Mouse (Mus musculus) cerebellum, postnatal 14 days (tissue): ENCODE results near the gene Slc46a3.
"Not testable (repeated sequence)": the region's sequence is repeated elsewhere in the genome, so short reads cannot be mapped to it uniquely, and the experiment has no call there.

Experiments
- DNase-seq, 2 experiments: peaks; one replicate each; pipeline ENCODE4 v3.0.0; 2021; ENCODE audit warnings: mixed read lengths in 2 of 2

The Slc46a3 gene

DNA sequence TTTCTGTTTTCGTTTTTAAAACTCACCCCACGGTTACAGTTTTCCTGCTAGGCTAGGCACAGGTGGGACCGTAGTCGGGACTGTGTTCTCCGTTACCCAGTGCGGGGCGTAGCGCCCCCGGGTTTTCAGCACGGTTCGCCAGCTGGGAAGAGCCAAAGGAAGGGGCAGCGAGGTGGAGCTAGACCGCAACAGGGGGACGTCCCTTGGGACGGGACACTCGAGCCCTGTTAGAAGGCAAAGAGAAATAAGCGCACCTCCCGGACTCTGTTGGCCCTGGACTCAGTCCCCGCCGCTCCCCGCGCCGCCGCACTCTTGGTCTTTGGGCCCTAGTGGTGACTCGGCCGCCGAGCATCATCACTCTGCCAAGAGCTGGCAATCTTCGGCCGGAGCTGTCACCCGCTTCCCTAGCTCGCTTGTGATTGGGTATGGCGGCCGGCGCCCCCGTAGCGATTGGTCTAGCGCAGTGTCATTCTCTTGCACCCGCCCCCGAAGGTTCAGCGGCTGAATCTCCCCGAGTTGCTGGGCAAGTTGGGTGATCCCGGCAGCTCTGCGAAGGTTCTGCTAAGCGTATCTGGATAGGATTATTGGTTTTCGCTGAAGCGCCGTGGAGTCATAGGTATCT lies at the start of gene Slc46a3:
Slc46a3 (minus strand) TSS at position 361 of the 622 bp plus-strand sequence.
- DNase-seq = peak; percentile 96 to 98

DNA sequence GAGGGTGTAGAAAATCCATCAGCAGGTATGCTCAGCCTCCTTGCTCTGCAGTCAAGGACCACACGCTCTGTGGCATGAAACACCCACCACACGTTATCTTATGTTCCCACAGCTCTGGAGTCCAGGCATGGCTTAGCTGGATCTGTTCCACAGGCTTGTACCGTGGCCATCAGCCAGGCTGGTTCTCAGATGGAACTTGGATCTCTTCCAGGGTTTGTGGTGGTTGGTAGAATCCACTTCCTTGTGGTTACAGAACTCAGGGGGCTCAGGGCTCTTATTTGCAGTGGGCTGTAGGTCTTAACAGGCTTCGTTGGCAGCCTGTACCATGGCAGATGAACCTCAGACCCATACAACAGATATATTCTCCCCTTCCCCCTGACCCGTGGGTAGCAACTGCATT lies 44.6 kb upstream of the Slc46a3 start:
- peak; percentile 73 to 81 for DNase-seq

DNA sequence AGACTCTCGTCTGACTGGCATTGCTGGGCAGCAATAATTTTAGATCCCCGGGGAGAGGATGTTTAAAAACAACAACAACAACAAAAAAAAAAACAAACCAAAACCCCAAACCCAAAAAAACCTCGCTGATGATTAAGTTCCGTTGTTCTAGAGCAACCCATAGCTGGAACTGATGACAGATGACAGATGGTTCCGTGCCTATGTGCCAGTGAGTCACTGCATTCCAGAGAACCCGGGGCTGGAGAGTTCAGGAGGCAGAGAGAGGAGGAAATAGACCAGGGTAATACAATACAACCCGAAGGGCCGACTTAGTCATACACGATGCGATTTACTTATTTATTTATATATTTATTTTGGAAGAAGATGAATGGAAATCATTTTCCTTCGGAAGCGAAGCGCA lies 40.5 kb upstream of the Slc46a3 start:
- DNase-seq = no peak

DNA sequence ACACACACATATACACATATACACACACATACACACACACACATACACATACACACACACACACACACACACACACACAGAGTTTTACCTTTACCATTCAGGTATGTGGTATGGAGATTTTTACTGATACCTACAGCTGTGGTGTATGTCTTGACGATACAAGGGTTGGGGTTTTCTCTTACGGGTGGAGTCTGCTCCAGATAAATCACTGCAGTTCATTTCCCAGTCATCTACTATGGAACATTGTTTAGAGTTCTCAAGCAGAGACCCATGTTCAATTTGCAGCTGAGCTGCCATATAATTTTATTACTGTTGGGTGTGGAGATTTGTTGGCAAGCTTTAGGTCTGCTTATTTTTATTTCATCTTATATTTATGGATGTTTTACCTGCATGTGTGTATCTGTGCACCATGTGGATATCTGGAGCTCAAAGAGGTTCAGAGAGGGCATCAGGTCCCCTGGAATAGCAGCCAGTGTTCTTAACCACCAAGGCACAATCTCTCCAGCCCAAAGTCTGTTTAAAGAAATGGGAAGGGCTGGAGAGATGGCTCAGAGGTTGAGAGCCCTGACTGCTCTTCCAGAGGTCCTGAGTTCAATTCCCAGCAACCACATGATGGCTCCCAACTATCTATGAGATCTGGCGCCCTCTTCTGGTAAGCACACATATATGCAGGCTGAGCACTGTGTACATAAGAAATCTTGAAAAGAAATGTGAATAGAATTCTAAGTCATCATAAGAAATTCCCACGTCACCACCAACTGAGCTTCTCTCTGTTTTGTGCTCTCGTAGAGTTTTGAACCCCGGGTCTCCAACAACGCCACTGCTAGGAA lies 34.3 kb upstream of the Slc46a3 start:
- no peak for DNase-seq

DNA sequence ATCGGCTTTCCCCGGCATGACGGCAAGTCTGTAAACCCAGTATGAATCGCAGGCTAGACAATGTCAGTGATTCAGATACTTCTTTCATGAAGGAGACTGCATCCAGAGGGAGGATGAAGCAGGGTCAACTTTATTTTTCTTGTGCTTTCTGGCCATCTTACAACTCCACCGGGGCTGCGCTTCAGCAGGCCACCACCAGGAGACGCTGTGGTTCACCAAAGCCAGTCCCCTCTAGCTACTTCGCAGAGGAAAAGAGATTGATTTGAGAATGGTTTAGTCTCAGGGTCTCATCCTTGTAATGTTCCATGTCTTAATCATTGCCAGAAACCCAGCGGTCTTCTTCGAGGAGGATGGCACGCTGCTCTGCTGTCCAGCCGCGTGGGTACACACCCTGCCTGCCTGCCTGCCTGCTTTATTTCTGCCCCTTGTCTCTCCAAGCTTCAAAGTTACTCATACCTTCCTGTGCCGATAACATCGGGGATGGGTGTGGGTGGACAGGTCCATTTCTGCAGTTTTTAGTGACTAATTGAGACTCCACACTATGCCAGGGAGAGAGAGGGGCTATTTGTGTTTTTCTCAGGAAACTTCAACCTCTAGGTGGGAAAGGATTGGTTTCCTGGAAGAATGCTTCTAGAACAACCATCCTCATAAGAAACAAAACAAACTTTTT lies 31.5 kb upstream of the Slc46a3 start:
- peak; percentile 53 to 68 for DNase-seq

DNA sequence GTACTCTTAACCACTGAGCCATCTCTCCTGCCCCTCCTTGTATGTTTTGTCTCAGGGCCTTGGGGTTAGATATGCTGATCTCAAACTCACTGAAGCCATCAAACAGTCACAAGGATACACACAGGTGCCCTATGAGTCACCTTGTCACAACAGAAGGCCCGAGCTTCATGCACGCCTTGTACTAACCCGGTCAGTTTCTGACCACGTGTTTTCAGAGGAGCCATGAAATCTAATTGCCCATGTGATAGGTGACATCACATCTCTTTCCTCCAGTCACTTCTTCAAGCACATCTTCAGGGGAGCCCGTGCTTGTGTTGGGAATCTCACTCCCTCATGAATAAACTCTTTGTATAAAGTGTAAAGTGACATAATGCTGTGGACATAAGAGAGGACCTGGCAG lies 30.0 kb upstream of the Slc46a3 start:
- no peak for DNase-seq

DNA sequence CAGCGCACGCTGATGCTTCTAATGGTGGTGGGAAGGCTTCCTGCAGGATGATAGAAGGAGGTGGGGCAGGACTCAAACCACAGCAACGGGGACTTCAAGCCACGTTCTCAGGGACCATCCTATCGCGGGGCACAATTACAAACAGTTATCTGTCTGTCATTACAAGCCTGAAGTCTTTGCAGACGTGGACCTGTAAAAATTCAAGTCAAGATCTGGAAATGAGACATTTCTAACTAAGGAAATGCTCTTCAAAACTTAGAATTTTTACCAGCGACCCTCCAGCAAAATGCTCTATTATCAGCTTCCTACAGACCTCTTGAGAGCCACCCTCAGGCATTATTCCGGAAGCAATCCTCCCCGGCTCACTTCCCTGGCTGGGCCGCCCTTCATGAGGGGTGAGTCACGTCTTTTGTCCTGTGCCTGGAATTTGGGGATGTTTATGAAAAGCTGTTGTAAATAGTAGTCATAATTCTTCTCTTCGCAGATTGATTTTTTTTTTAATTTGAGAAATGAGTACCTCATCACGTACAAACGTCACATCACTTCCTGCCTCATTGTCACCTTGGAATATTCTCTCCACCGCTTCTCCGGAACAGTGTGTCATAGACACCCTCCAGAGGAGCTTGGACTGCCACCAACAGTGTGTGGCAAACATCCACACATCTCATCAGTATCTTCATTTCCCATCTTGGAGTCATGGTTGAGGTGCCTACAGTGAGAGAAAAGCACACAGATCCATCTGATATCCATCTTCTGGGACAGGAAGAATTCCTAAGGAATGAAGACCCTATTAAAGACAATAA lies 23.6 kb upstream of the Slc46a3 start:
- no peak for DNase-seq

DNA sequence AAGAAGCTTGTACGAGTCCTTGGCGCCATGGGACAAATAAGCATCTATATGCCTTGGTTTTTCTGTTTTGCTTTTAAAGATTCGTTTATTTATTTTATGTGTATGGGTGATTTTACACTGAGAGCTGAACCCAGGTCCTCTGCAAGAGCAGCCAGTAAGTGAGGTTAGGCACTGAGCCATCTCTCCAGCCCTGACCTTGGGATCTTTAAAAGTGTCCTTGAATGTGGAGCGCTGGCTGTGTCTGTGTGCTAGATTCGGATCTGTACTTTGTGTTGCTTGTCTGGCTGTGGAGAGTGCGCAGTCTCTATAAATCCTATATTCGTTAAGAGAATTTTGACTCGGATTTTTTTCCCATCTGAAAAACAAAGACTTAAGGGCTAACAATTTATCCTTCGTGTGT lies 21.6 kb upstream of the Slc46a3 start:
- no peak for DNase-seq

DNA sequence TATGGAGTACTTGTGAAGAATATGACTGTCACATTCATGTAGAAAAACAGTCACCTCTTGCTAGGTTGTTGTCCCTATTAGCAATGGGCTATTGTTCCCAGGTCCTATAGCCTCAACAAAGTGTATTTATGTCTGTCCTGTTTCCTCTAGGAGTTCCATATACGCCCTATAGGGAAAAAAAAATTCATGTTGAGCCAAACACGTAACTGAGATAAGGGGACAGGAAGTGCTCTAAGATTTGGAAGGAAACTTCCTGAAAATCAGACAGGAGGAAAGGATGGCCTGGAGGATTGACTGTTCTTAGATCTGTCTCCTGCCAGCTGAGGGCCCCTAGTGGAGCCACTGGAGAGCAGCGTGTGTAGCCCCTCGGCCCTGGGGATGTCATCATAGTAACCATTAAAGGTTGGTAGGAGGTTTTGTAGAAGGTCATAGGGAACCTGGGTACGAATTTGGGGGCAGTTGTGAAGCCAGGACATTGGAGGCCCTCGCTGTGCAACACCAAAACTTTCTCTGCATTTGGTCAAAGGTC lies 20.5 kb upstream of the Slc46a3 start:
- no peak for DNase-seq

DNA sequence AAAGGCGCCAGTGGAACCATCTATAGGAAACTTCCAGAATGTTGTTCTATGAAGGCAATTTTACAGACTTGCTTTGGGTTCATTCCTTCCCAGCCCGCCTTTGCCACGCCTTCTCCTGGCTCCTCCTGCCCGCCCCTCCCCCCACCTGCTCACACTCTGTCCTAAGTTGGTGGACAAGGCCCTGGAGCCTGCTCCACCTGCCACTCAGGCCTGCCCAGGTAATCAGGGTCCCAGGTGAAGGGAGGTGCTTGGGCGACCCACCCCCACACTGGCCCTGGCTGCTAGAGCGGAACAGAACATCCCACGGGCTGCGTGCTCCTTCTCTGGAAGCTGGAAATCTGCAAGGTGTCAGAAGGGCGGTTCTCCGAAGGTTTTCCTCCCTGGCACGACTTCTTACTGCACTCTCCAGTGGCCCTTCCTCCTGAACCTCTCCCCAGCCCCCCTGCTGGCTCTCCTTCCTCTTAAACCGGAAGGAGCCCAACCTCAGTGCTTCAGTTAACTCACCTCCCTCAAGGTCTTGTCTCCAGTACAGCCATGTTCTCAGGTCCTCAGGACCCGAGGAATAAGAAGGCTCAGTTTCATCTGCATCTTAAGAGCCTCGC lies 18.7 kb upstream of the Slc46a3 start:
- DNase-seq = no peak

DNA sequence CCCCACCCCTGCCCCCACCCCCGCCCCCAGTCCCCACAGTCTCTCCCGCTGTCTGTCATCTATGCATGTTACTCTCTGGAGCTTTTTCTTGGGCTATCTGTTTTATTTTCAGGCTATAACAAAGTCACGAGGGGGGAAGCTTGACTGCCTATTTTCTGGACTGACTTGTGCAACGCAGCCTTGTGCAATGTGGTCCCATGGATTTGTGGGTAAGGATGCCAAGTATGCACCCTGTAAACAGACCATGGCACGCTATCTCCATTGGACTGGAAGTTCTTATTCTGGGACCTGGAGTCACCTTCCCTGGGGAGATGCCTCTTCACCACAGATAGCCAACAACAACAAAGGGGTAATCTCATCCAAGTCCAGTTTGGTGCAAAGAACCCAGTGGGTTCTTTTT lies 17.1 kb upstream of the Slc46a3 start:
- DNase-seq = no peak

DNA sequence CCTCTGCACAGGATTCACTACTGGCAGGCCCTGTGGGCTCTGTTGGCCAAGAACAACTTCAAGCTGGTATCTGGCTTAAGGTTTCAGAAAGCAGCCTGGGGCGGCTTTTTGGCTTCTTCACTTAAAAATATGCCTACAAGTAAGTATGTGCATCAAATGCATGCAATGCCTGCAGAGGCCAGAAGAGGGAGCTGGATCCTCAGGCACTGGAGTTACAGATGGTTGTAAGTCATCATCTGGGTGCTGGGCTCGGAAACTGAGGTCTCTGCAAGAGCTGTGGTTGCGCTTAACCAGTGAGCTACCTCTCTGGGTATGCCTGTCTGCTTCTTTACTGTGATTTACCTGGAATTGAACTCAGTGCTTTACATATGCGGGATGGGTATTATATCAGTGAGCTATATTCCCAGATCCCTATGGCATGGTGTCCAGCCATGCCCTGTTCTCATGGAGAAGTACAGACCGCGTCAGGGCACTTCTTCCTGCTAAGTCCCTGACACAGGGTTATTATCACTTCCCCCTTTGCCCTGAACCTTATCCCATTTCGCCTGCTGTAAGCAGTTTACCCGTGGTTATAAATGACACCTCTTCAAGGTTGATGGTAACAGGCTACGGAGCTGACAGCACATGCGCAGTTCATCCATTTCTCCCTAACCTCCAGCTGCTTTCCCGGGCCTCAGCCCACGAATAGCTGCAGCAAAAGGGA lies 16.3 kb upstream of the Slc46a3 start:
- peak; percentile 10 to 36 for DNase-seq

DNA sequence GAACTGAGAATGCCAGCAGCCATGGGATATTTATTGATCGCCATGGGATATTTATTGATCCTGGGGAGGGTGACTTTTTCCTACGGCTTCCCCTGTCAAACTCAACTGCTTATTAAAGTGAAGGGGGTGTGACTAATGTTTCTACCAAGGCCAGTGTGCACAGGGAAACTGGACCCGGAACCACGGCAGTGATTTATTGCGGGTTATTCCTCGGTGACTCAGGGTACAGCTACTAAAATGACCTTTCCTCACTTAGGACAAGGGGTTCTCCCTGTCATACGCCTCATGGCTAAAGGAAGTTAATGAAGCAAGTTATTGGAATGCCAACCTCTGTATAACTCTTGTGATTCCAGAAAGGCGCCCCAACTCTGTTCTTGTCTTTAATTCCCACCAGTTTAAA lies 13.2 kb upstream of the Slc46a3 start:
- no peak for DNase-seq

DNA sequence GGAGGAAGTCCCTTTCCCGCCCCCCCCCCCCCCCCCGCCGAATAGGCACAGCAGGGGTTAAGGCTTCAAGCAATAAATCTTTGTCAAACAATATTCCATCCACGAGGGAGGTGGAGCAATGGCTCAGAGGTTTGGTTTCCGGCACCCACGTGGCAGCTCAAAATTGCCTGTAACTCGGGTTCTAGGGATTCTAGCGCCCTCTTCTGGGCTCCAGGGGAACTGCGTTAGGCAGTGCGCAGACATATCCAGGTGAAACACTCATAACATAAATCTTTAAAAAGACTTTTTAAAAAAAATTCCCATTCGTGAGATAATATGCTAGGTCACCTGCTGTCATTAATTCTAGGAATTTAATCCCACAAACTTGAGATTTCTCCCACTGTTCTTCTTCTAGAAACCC lies 12.5 kb upstream of the Slc46a3 start:
- no peak for DNase-seq

DNA sequence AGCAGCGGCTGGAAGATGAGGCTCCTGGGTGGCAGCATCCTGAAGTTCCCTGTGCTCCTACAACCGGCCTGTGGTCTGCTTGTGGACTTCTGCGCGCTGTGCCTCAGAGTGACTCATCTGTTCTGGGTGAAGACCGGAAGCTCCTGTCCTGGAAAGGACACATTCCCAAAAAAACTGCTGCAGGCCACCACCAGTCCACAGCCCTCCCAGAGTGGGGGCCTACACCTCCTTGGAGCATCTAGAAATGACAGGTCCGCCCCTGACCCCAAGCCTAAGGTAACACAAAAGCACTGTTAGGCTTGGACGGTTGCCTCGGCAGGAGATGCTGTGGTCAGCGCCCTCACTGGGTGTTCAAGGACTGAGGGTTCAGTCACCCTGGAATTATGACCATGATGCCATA lies 8.6 kb upstream of the Slc46a3 start:
- no peak for DNase-seq

DNA sequence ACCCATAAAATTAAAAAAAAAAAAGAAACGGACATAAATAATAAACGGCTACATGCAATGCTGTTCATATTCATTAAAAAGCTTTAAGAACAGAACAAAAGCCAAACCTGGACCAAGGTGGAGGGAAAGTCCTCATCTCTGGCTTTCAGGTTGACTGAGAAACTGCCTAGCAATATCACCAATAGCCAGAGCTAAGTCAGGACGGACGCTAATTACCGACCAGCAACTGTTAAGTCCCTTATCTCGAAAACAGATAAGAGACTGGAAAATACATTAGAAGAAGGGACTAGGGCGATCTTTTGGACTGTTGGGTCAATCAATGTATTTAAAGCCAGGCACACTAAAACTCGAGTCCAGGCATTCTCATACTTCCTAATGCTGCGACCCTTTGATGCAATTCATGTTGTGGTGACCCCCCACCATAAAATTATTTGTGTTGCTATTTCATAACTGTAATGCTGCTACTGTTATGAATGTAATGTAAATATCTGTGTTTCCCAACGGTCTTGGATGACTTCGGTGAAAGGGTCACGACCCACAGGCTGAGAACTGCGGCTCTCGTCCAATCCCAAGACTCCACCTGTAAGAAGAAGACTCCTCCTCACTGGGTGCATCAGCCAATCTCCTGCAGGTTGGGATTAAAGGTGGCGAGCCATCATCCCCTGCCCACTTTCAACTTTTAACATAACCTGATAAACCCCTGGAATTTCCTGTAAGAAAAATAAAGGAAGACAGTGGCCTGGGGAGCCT lies 7.6 kb upstream of the Slc46a3 start:
- DNase-seq = no peak

DNA sequence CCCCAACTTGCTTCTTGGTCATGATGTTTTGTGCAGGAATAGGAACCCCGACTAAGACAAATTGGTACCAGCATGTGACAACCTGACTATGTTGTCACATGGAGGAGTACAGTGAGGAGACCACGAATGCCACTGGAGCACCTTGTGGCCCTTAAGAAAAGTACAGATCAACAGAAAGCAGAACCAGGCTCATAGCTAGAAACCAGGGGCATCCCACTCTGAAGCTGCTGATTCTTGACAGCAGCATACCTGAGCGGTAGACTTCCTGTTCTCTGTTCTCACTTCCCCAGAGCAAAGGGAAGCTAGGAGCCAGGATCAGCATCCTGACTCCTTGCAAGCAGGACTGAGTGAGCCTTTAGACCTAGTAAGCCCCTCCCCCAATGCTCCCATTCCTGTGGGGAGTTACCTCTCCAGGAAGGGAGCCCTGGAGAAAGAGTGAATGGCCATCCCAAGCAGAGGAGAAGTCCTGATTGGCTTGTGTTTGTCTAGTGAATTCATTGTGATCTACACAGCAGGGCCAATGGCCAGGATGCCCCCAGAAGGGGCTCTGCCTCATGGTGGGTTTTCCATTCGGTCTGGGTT lies 4.4 kb upstream of the Slc46a3 start:
- DNase-seq = no peak

DNA sequence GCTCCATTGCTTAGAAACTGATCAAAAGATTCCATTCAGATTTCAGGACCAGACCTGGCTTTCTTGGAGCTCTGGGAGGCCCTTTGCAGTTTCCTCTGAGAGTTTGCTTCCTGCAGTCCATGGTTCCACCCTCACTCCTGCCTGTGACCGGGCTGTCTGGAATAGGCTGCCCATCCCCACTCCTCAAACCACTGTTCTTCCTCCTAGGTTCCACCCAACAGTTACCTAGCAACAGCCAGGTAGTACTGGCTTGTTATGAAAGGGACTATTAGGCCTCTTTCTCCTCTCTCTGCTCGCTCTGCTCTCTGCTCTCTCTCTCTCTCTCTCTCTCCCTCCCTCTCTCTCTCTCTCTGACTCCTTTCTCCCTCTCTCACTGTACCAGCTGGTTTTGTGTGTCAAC lies 3.6 kb upstream of the Slc46a3 start:
- no peak for DNase-seq

DNA sequence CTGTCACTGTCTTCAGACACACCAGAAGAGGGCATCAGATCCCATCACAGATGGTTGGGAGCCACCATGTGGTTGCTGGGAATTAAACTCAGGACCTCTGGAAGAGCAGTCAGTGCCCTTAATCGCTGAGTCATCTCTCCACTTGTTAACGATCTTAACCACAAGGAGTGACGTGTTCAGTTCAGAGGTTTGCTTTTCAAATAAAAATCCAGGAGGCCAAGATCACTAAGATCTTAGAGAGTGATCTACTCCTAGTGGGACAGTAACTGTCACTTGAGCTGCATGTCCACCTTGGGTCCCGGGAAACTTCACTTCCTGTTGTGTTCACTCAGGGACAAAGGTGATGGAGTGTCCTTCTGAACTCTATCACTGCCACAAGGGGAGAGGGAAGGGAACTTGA lies 1.9 kb upstream of the Slc46a3 start:
- DNase-seq = not testable (repeated sequence)

DNA sequence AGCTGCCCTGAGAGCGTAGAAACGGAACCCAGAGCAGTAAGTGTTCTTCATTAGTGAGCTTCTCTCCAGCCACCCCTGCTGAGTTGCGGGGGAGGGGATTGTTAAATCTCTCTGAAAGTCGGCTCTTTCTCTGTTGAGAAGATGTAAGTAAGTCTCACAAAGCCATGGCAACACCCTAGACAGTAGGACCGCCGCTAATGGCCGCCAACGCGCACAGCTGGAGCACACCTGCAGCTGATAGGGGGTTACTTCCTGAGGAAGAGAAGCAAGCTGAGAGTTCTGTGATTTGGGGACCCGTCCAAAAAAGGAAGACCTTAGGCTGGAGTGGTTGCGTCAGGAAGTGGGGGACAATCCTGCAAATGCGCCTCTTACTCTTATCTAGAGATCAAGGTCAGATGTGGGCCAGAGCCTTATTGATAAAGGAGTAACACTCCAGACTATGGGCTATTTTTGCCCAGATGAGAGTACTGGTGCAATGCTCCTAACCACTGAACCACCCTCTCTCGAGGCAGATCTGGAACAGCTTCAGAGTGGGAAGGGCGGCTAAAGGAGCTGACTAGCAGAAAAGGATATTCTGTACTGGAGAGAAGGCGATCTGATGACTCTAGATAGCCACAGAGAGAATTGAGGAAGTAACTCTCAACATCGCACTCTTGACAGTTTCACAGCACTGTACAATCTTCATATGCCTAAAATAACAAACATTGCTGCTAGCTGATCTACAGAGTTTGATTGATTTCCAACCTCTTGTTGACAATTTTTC lies 1.0 kb upstream of the Slc46a3 start:
- DNase-seq = peak; percentile 25 to 44
